8 mouse cellular contexts compared by ENCODE assay signal in genomic region chr4:117019206-117020134, GRCm38 (mm10). TPM values are rescaled to one million over a fixed set of nuclear protein-coding genes. Genes with fewer than 3 reads are reported as not detected.
DNase-seq lines count a peak whose midpoint lies in the region; ATAC-seq and TF ChIP-seq lines count a peak whose summit lies in the region.

Gene Eif2b3 (plus strand): TSS chr4:117019402.

- TF ChIP-seq POLR2A in heart, adult 2 months (IDR thresholded peaks at IDR 0.05; ENCODE audit: insufficient read depth, low read depth, low read length): peak; percentile 78
- TF ChIP-seq POLR2A in limb, embryonic 14.5 days (IDR thresholded peaks at IDR 0.05; ENCODE audit: borderline replicate concordance, extremely low read depth, insufficient read depth, insufficient read length): peak; percentile 84; the same call in 1 of the 2 replicates

- peak within 1 kb of the TSS; percentile 72 for H3K4me2 ChIP-seq in embryonic facial prominence, embryonic 13.5 days
- peak within 1 kb of the TSS; percentile 60 for H3K4me2 ChIP-seq in limb, embryonic 14.5 days (replicated peaks; ENCODE audit: low read depth, low read length, severe bottlenecking)
- peak within 1 kb of the TSS; percentile 70 for H3K4me2 ChIP-seq in midbrain, postnatal 0 days (ENCODE audit: low read depth, low read length, poor library complexity, severe bottlenecking)

- no peaks in the 10 kb centered on the region for H3K79me2 ChIP-seq in heart, adult 2 months (replicated peaks; ENCODE audit: control insufficient read depth, insufficient read depth, low read length)

- TF ChIP-seq EP300 in heart, adult 2 months (IDR thresholded peaks at IDR 0.05; ENCODE audit: insufficient read depth, low read depth, low read length): 0 out of 2 replicates have a peak, but pooled peaks have one; percentile 35

- H3K4me3 ChIP-seq in embryonic facial prominence, embryonic 13.5 days: peak within 1 kb of the TSS; percentile 92
- H3K4me3 ChIP-seq in heart, adult 2 months: peak within 1 kb of the TSS; percentile 76
- H3K4me3 ChIP-seq in limb, embryonic 14.5 days (replicated peaks; ENCODE audit: low read length): peak within 1 kb of the TSS; percentile 67
- H3K4me3 ChIP-seq in midbrain, postnatal 0 days (ENCODE audit: low read depth, low read length): peak within 1 kb of the TSS; percentile 62

- H3K36me3 ChIP-seq in embryonic facial prominence, embryonic 13.5 days: peaks cover 18% of the 10 kb centered on the region
- no peaks in the 10 kb centered on the region for H3K36me3 ChIP-seq in heart, adult 2 months (ENCODE audit: control insufficient read depth, insufficient read depth, low read length)
- peaks cover 20% of the 10 kb centered on the region for H3K36me3 ChIP-seq in limb, embryonic 14.5 days (ENCODE audit: control insufficient read depth, insufficient read depth, low read length)
- H3K36me3 ChIP-seq in midbrain, postnatal 0 days (ENCODE audit: insufficient read depth, low read length): peaks cover 12% of the 10 kb centered on the region

- no peaks in the 10 kb centered on the region for H3K9me3 ChIP-seq in embryonic facial prominence, embryonic 13.5 days
- no peaks in the 10 kb centered on the region for H3K9me3 ChIP-seq in limb, embryonic 14.5 days (ENCODE audit: control insufficient read depth, low read length)
- no peaks in the 10 kb centered on the region for H3K9me3 ChIP-seq in midbrain, postnatal 0 days (ENCODE audit: low read length)

- under 1% methylated on average over 60 of the region's 61 CpGs for WGBS in embryonic facial prominence, embryonic 13.5 days
- WGBS in heart, adult 2 months: under 1% methylated on average over 61 of the region's 61 CpGs
- under 1% methylated on average over 61 of the region's 61 CpGs for WGBS in limb, embryonic 14.5 days
- under 1% methylated on average over 61 of the region's 61 CpGs for WGBS in midbrain, postnatal 0 days

- peak within 1 kb of the TSS; percentile 74 for H3K27ac ChIP-seq in embryonic facial prominence, embryonic 13.5 days
- H3K27ac ChIP-seq in heart, adult 2 months: peak within 1 kb of the TSS; percentile 70
- 0 out of 2 replicates have a peak within 1 kb of the TSS, but pooled peaks have one; percentile 21 for H3K27ac ChIP-seq in limb, embryonic 14.5 days (replicated peaks; ENCODE audit: low read depth, low read length)
- H3K27ac ChIP-seq in midbrain, postnatal 0 days (ENCODE audit: low read depth, low read length): no peak within 1 kb of the TSS; the same call in 1 of the 2 replicates

- peaks cover 8% of the 10 kb centered on the region for H3K4me1 ChIP-seq in embryonic facial prominence, embryonic 13.5 days
- H3K4me1 ChIP-seq in heart, adult 2 months (ENCODE audit: control insufficient read depth, insufficient read depth, low read length): no peaks in the 10 kb centered on the region
- H3K4me1 ChIP-seq in limb, embryonic 14.5 days (ENCODE audit: control insufficient read depth, insufficient read depth, low read length): no peaks in the 10 kb centered on the region; the same call in 1 of the 2 replicates
- H3K4me1 ChIP-seq in midbrain, postnatal 0 days (ENCODE audit: insufficient read depth, low read length): 0 out of 2 replicates have a peak, but pooled peaks cover 7% of the 10 kb centered on the region

- intact Hi-C loops in heart, adult 2 months (cut with DNase I): loop anchor here (2.0 to 5.0 kb wide), 2 partner anchors 25 to 103 kb away; partner anchors contain the start of genes Hectd3 and Urod

- DNase-seq in 3134 (ENCODE audit: extremely low read depth, insufficient read length, low spot score): peak; percentile 93
- DNase-seq in adrenal gland, postnatal 36 days: peak; percentile 94
- peak; percentile 92 for DNase-seq in heart, adult 2 months
- peak; percentile 88 for DNase-seq in kidney, adult 9 months
- peak; percentile 94 for DNase-seq in limb, embryonic 14.5 days (ENCODE audit: low spot score)
- peak; percentile 96 for DNase-seq in midbrain, postnatal 0 days (ENCODE audit: low spot score)
- DNase-seq in spleen, postnatal 14 days (ENCODE audit: low spot score in 2 of 2): peak; percentile 80 to 85

- peak; percentile 30 for TF ChIP-seq CTCF in heart, adult 2 months (IDR thresholded peaks at IDR 0.05)
- TF ChIP-seq CTCF in midbrain, postnatal 0 days (IDR thresholded peaks at IDR 0.05): peak; percentile 43

- ATAC-seq in embryonic facial prominence, embryonic 13.5 days (ENCODE audit: insufficient number of reproducible peaks, insufficient read depth, low FRiP score, low TSS enrichment, low read depth): peak; percentile 88
- ATAC-seq in limb, embryonic 14.5 days (ENCODE audit: low FRiP score, low read depth): peak; percentile 95
- ATAC-seq in midbrain, postnatal 0 days (ENCODE audit: low FRiP score): peak; percentile 86

- no peaks in the 10 kb centered on the region for H3K27me3 ChIP-seq in embryonic facial prominence, embryonic 13.5 days
- no peaks in the 10 kb centered on the region for H3K27me3 ChIP-seq in heart, adult 2 months (ENCODE audit: control insufficient read depth, insufficient read depth, low read length)
- H3K27me3 ChIP-seq in limb, embryonic 14.5 days (ENCODE audit: control insufficient read depth, insufficient read depth, low read length): no peaks in the 10 kb centered on the region
- no peaks in the 10 kb centered on the region for H3K27me3 ChIP-seq in midbrain, postnatal 0 days (ENCODE audit: insufficient read depth, low read length)

- H3K9ac ChIP-seq in embryonic facial prominence, embryonic 13.5 days: peak within 1 kb of the TSS; percentile 91
- peak within 1 kb of the TSS; percentile 91 for H3K9ac ChIP-seq in heart, adult 2 months (ENCODE audit: low read depth, low read length)
- peak within 1 kb of the TSS; percentile 70 for H3K9ac ChIP-seq in limb, embryonic 14.5 days (ENCODE audit: low read depth, low read length, severe bottlenecking)
- H3K9ac ChIP-seq in midbrain, postnatal 0 days (replicated peaks; ENCODE audit: low read length, poor library complexity, severe bottlenecking): peak within 1 kb of the TSS; percentile 68

RNA-seq across cellular contexts. Expression of gene Eif2b3, which starts in this region (rescaled TPM):
- total RNA-seq in adrenal gland, postnatal 36 days (2021): 10 to 100 TPM; 29.0 to 33.6 TPM
- polyA plus RNA-seq in embryonic facial prominence, embryonic 13.5 days (2015; fragmentation: Nextera tagmentation; extraction: Ambion mirVana): 45.3 and 45.7 TPM in 2 replicates
- 10 to 100 TPM; 12.0 to 14.6 TPM for total RNA-seq in heart, adult 2 months (2021)
- 7.9 and 11.6 TPM in 2 replicates for polyA plus RNA-seq in heart, adult 2 months (2012; rRNA removed)
- 20.7 and 30.0 TPM in 2 replicates for polyA plus RNA-seq in limb, embryonic 14.5 days (2012; rRNA removed)
- 45.0 and 48.2 TPM in 2 replicates for polyA plus RNA-seq in limb, embryonic 14.5 days (2014; fragmentation: Nextera tagmentation; extraction: Ambion mirVana)
- 20.7 and 21.7 TPM in 2 replicates for total RNA-seq in midbrain, postnatal 0 days (2014; rRNA removed)
- 57.5 and 58.4 TPM in 2 replicates for polyA plus RNA-seq in midbrain, postnatal 0 days (2015; fragmentation: Nextera tagmentation; extraction: Ambion mirVana)
